Comparison of ENCODE assay signal across 23 mouse cellular contexts in genomic region chr13:102393662-102393970, GRCm38 (mm10).
DNase-seq lines count a peak whose midpoint lies in the region; ATAC-seq and TF ChIP-seq lines count a peak whose summit lies in the region.
"Had no signal": no experiment of that assay in that cellular context is flagged by ENCODE, and none has a peak within 500 bp of the region (broad histone marks: within the 10 kb centered on the region; RNA-seq: fewer than 3 reads in every experiment).

No protein-coding gene starts in this region.

- no peak for TF ChIP-seq POLR2A in kidney, adult 2 months (IDR thresholded peaks at IDR 0.05; ENCODE audit: low read depth, low read length)

- peak overlapping the region; percentile 31; the same call in 1 of the 2 replicates for H3K27ac ChIP-seq in kidney, adult 2 months (ENCODE audit: insufficient read depth, low read depth, low read length)
- no peak overlapping the region for H3K27ac ChIP-seq in neural tube, embryonic 11.5 days (ENCODE audit: low read depth, low read length)
- H3K27ac ChIP-seq: forebrain, embryonic 13.5 days; gastrocnemius, adult 2 months; hindbrain, embryonic 15.5 days; intestine, embryonic 15.5 days; layer of hippocampus, adult 2 months; limb, embryonic 12.5 days had no signal

- 59% methylated on average over 2 of the region's 2 CpGs for WGBS in kidney, adult 2 months
- WGBS in neural tube, embryonic 11.5 days = 37% methylated on average over 2 of the region's 2 CpGs

- no peak overlapping the region for H3K9ac ChIP-seq in neural tube, embryonic 11.5 days (ENCODE audit: low read length)
- H3K9ac ChIP-seq: embryonic facial prominence, embryonic 12.5 days; forebrain, embryonic 13.5 days; heart, embryonic 12.5 days; hindbrain, embryonic 15.5 days; intestine, embryonic 15.5 days; limb, embryonic 12.5 days; liver, postnatal 0 days had no signal

- H3K9me3 ChIP-seq in neural tube, embryonic 11.5 days (ENCODE audit: control insufficient read depth, low read length) = no peaks in the 10 kb centered on the region
- H3K9me3 ChIP-seq: embryonic facial prominence, embryonic 12.5 days; forebrain, embryonic 13.5 days; heart, embryonic 12.5 days; hindbrain, embryonic 15.5 days; intestine, embryonic 15.5 days; limb, embryonic 12.5 days had no signal

- H3K4me2 ChIP-seq in neural tube, embryonic 11.5 days (ENCODE audit: low read depth) = no peak overlapping the region
- H3K4me2 ChIP-seq: embryonic facial prominence, embryonic 12.5 days; forebrain, embryonic 13.5 days; heart, embryonic 12.5 days; hindbrain, embryonic 15.5 days; intestine, embryonic 15.5 days; limb, embryonic 12.5 days; liver, embryonic 11.5 days had no signal

- H3K36me3 ChIP-seq in kidney, adult 2 months (ENCODE audit: control insufficient read depth, insufficient read depth, low read length) = no peaks in the 10 kb centered on the region
- no peaks in the 10 kb centered on the region for H3K36me3 ChIP-seq in neural tube, embryonic 11.5 days (ENCODE audit: control insufficient read depth, insufficient read depth, low read length)
- H3K36me3 ChIP-seq: embryonic facial prominence, embryonic 12.5 days; heart, embryonic 12.5 days; hindbrain, embryonic 15.5 days; intestine, embryonic 15.5 days; limb, embryonic 12.5 days had no signal

- DNase-seq in kidney, adult 2 months = no peak
- no peak for DNase-seq in kidney, adult 18-20 months
- peak; percentile 8 to 9 for DNase-seq in kidney, postnatal 4 days
- DNase-seq in kidney, postnatal 36 days = no peak
- DNase-seq in neural tube, embryonic 11.5 days (ENCODE audit: low spot score) = no peak
- DNase-seq in neural tube, embryonic 10.5 days (ENCODE audit: extremely low spot score, low spot score) = no peak
- DNase-seq: adrenal gland, adult 2 months; cerebellum, adult 11 months; cerebellum, postnatal 10 days; gastrocnemius, adult 2 months; liver, postnatal 0 days; lung, postnatal 14 days; right cerebral cortex, postnatal 14 days had no signal

- peak; percentile 10; the same call in 1 of the 2 replicates for ATAC-seq in neural tube, embryonic 11.5 days (ENCODE audit: insufficient read depth, low FRiP score, low TSS enrichment)
- no peak for ATAC-seq in granulocyte monocyte progenitor cell, adult 5-6 weeks (replicated peaks; ENCODE audit: poor library complexity, severe bottlenecking)
- ATAC-seq: forebrain, embryonic 13.5 days; intestine, embryonic 15.5 days; liver, postnatal 0 days had no signal

- TF ChIP-seq CTCF in kidney, adult 2 months (conservative IDR thresholded peaks at IDR 0.05; ENCODE audit: insufficient read depth, insufficient read length, low read depth, low read length) = no peak

- H3K27me3 ChIP-seq in kidney, adult 2 months (replicated peaks; ENCODE audit: control insufficient read depth, insufficient read depth, low read length) = no peaks in the 10 kb centered on the region
- no peaks in the 10 kb centered on the region for H3K27me3 ChIP-seq in neural tube, embryonic 11.5 days (ENCODE audit: control insufficient read depth, insufficient read depth, low read length)
- H3K27me3 ChIP-seq: embryonic facial prominence, embryonic 12.5 days; forebrain, embryonic 13.5 days; heart, embryonic 12.5 days; hindbrain, embryonic 15.5 days; intestine, embryonic 15.5 days; limb, embryonic 12.5 days had no signal

- no peak overlapping the region for H3K4me3 ChIP-seq in kidney, adult 2 months (ENCODE audit: insufficient read depth, low read depth, low read length)
- H3K4me3 ChIP-seq in neural tube, embryonic 11.5 days (ENCODE audit: low read depth, low read length) = no peak overlapping the region
- H3K4me3 ChIP-seq: embryonic facial prominence, embryonic 12.5 days; erythroblast, embryonic 14.5 days; forebrain, embryonic 13.5 days; gastrocnemius, adult 2 months; heart, embryonic 12.5 days; hindbrain, embryonic 15.5 days; intestine, embryonic 15.5 days; layer of hippocampus, adult 2 months; limb, embryonic 12.5 days had no signal

- H3K4me1 ChIP-seq in kidney, adult 2 months (ENCODE audit: control insufficient read depth, insufficient read depth, low read length) = no peaks in the 10 kb centered on the region
- H3K4me1 ChIP-seq in neural tube, embryonic 11.5 days (ENCODE audit: control insufficient read depth, insufficient read depth, low read length) = no peaks in the 10 kb centered on the region; the same call in 1 of the 2 replicates
- H3K4me1 ChIP-seq: intestine, embryonic 15.5 days had no signal

Comparison
In these comparisons a context has a peak if more than half of its experiments do, and no peak if none do; other contexts are left out.
1. DNase-seq: peak in kidney, postnatal 4 days (2 of 2); none in kidney, adult 2 months (single experiment), kidney, adult 18-20 months (single experiment), kidney, postnatal 36 days (0 of 2), neural tube, embryonic 11.5 days (single experiment) and neural tube, embryonic 10.5 days (single experiment).